Mouse (Mus musculus) liver, embryonic 13.5 days (tissue): ENCODE measurements around the gene Meis1. TPM values are rescaled to one million over a fixed set of nuclear protein-coding genes. Genes with fewer than 3 reads are reported as not detected.
A peak's percentile ranks its signal among the peaks of the same experiment; 100 is the strongest.

Experiments
- ATAC-seq: fragments of 200-750 bp; cut with Nextera tagmentation; 2 replicates; pipeline ENCODE4 v1.8.0; 2017; ENCODE audit warnings: low read depth, mild to moderate bottlenecking, moderate number of reproducible peaks, moderate library complexity
- DNase-seq: peaks from one replicate; pipeline ENCODE4 v3.0.0; 2022
- H3K27ac ChIP-seq: fragments of 300-500 bp; sonication (generic); 2 replicates; pipeline ENCODE4 v1.5.1; 2015; ENCODE audit warnings: moderate library complexity, mild to moderate bottlenecking, inconsistent platforms
- H3K27me3 ChIP-seq: fragments of 300-500 bp; sonication (generic); 2 replicates; pipeline ENCODE4 v1.6.1; 2015; ENCODE audit warnings: mild to moderate bottlenecking, inconsistent platforms
- H3K36me3 ChIP-seq: fragments of 300-500 bp; sonication (generic); 2 replicates; pipeline ENCODE4 v1.6.1; 2015; ENCODE audit warnings: mild to moderate bottlenecking, inconsistent platforms
- H3K4me1 ChIP-seq: fragments of 300-500 bp; sonication (generic); replicated peaks from 2 replicates; pipeline ENCODE4 v1.6.1; 2015; ENCODE audit warnings: inconsistent platforms
- H3K4me2 ChIP-seq: fragments of 300-500 bp; sonication (generic); 2 replicates; pipeline ENCODE4 v1.6.1; 2015; ENCODE audit warnings: inconsistent platforms, mild to moderate bottlenecking, moderate library complexity
- H3K4me3 ChIP-seq: fragments of 300-500 bp; sonication (generic); replicated peaks from 2 replicates; pipeline ENCODE4 v1.5.1; 2015; ENCODE audit warnings: mild to moderate bottlenecking, inconsistent platforms
- H3K9ac ChIP-seq: fragments of 300-500 bp; sonication (generic); 2 replicates; pipeline ENCODE4 v1.6.1; 2015; ENCODE audit warnings: mild to moderate bottlenecking, inconsistent platforms
- H3K9me3 ChIP-seq: fragments of 300-500 bp; sonication (generic); replicated peaks from 2 replicates; pipeline ENCODE4 v1.6.1; 2016; ENCODE audit warnings: inconsistent platforms
- WGBS: fragments of 180-500 bp; shearing (Covaris S2); methylation state at CpG from one replicate; pipeline ENCODE4 v1.1.7; 2015; ENCODE audit not compliant: insufficient replicate concordance; 5-methylcytosine and 5-hydroxymethylcytosine counted together
- polyA plus RNA-seq: library from polyadenylated mRNA; unstranded; fragments of >200 nt; fragmentation: Nextera tagmentation; extraction: Ambion mirVana; gene quantifications from 2 replicates; pipeline ENCODE4 v1.2.1, GENCODE M21; 2015

Gene Meis1
- polyA plus RNA-seq, 1 experiment from 2014 or later = 10.7 TPM

DNA sequence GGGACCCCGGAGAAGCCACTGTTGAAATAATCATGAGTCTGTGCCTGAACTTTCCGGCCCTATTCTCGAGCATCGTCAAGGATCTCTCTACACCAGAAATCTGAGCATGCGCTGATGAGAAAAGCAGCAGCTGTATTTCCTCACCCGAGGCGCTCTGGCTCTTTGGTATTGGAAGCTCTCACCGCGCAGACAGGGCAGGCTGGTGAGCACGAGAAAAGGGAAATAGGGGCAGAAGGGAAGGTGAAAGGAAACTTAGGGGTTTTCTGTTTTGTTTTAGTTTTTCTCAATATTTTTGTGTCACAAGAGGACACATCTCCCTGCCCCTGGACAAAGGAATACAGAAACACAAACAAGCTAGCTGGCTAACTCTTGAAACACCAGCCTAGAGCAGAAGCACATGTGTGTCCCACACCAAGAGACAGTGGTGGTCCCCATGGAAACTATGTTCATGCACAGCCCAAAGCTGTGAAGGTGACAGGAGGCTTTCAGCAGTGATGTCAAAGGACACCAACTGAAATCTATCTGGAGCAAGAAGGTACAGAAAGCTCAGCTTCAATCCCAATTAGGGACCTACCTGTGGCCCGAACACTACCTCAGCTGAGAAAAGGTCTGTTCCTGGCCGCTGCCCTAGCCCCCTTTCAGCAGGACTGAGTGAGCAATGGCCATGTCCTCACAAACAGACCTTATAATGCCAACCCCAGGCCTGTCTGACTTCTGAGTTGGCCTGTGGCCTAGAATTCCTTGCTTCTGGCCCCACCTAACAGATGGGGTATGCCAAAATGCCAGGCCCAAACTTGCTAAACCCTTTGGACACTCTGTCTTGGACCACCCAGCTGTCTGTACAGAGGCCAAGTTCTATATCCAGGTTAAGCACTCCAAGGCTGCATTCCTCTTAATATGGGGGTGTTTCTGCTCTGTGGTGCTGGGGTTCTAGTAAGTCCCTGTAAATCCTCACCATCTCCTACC is 60.7 kb downstream of the Meis1 start:
- ATAC-seq (no peak), DNase-seq (no peak)
- peak overlapping the region; percentile 34; the same call in 1 of the 2 replicates for H3K27ac ChIP-seq
- no peaks in the 10 kb centered on the region for H3K36me3 ChIP-seq
- H3K4me2 ChIP-seq = peak overlapping the region; percentile 32
- no peak overlapping the region for H3K9ac ChIP-seq
- H3K27me3 ChIP-seq = no peaks in the 10 kb centered on the region
- WGBS = 16% methylated on average over 12 of the region's 12 CpGs
- no peak overlapping the region for H3K4me3 ChIP-seq
- H3K4me1 ChIP-seq = peaks cover 37% of the 10 kb centered on the region
- H3K9me3 ChIP-seq = no peaks in the 10 kb centered on the region

GRCm38 (mm10) chr11:18957097-18957804 is 61.5 kb downstream of the Meis1 start:
- H3K4me3 ChIP-seq = no peak overlapping the region

DNA sequence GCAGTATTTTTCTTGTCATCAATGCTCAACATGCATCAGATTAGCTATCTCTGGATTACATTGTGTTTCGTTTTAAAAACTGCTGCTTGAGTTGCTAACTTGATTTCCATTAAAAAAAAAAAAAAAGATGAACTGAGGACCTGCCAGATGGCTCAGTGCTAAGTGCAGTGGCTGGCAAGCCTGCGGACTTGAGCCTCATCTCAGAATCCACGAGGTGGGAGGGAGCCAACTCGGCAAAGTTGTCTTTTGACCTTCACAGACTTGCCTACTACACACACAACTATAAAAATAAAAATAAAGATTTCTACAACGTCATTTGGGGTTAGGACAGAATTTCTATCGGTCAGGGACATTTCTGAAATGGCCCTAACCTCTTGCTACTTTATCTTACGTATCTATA is 62.8 kb downstream of the Meis1 start:
- H3K4me2 ChIP-seq = no peak overlapping the region
- H3K27me3 ChIP-seq = no peaks in the 10 kb centered on the region
- no peak overlapping the region for H3K27ac ChIP-seq
- no peak overlapping the region for H3K9ac ChIP-seq
- DNase-seq (no peak), ATAC-seq (no peak)
- H3K4me3 ChIP-seq = no peak overlapping the region
- no peaks in the 10 kb centered on the region for H3K9me3 ChIP-seq
- H3K36me3 ChIP-seq = no peaks in the 10 kb centered on the region
- WGBS = 61% methylated on average over 7 of the region's 7 CpGs
- peaks cover 26% of the 10 kb centered on the region for H3K4me1 ChIP-seq

More at GRCm38 (mm10) chr11:18957097-18957804, 61.5 kb downstream of the Meis1 start:
- H3K4me2 ChIP-seq = peak overlapping the region; percentile 32
- H3K36me3 ChIP-seq = no peaks in the 10 kb centered on the region
- peaks cover 33% of the 10 kb centered on the region for H3K4me1 ChIP-seq
- no peaks in the 10 kb centered on the region for H3K27me3 ChIP-seq
- 8% methylated on average over 12 of the region's 12 CpGs for WGBS
- H3K9ac ChIP-seq = no peak overlapping the region
- DNase-seq (no peak), ATAC-seq (peak; percentile 55; the same call in 1 of the 2 replicates)
- H3K27ac ChIP-seq = peak overlapping the region; percentile 32
- H3K9me3 ChIP-seq = no peaks in the 10 kb centered on the region

DNA sequence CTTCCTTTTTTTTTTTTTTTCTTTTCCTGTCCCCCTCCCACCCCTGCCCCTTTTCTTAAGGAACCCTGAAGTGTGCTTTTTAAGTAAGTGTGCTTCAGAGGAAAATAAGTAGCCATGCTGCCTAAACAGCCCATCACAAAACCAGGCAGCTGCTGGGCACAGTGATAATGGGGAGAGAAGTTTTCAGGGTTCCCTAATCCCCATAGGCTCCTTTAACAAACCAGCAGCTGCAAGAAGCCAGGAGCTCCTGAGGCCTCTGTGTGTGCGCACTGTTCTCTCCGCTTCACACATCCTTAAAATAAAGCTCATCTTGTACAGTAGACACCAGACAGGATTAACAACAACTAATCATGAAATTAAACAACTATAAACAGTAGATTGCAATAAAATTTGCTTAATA is 63.9 kb downstream of the Meis1 start:
- Histone ChIP-seq H3K36me3 (no peaks in the 10 kb centered on the region), H3K27me3 (no peaks in the 10 kb centered on the region), H3K4me3 (no peak overlapping the region), H3K9ac (no peak overlapping the region), H3K4me1 (peaks cover 26% of the 10 kb centered on the region), H3K9me3 (no peaks in the 10 kb centered on the region), H3K4me2 (no peak overlapping the region), H3K27ac (no peak overlapping the region)
- DNase-seq (no peak), ATAC-seq (no peak)
- WGBS = 82% methylated on average over 2 of the region's 2 CpGs

- 74% methylated on average over 7 of the region's 7 CpGs for WGBS
- Histone ChIP-seq H3K4me3 (no peak overlapping the region), H3K36me3 (no peaks in the 10 kb centered on the region), H3K27ac (no peak overlapping the region), H3K4me1 (peaks cover 33% of the 10 kb centered on the region), H3K9me3 (no peaks in the 10 kb centered on the region), H3K27me3 (no peaks in the 10 kb centered on the region), H3K9ac (no peak overlapping the region), H3K4me2 (no peak overlapping the region)
- DNase-seq = no peak
- no peak for ATAC-seq
Measured at GRCm38 (mm10) chr11:18953892-18954291, 64.9 kb downstream of the Meis1 start.

- Histone ChIP-seq H3K36me3 (no peaks in the 10 kb centered on the region), H3K4me2 (no peak overlapping the region), H3K4me3 (no peak overlapping the region), H3K27me3 (no peaks in the 10 kb centered on the region), H3K4me1 (peaks cover 25% of the 10 kb centered on the region), H3K9ac (no peak overlapping the region), H3K9me3 (no peaks in the 10 kb centered on the region), H3K27ac (no peak overlapping the region)
- ATAC-seq (0 out of 2 replicates have a peak, but pooled peaks have one; percentile 41), DNase-seq (no peak)
- WGBS = 27% methylated on average over 13 of the region's 13 CpGs
Measured at GRCm38 (mm10) chr11:18948600-18949295, 70.0 kb downstream of the Meis1 start.

DNA sequence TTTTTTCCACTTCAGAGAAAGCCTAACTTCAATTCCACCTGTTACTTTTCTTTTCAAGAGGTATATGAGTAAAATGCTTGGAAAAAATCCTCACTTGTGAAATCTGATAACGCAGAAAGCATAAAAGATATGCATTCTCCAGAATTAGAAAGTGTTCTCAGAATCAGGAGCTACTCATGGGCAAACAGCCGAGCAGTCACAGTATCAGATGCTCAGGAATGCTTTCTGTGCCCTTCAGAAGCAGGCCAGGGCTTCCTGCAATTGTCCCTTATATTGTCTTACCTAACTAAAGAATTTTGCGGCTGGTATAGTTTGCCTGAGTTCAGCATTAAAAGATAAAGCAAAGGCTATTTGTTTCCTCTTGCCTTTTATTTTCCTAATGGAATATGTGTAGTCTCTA is 71.4 kb downstream of the Meis1 start:
- Histone ChIP-seq H3K9me3 (no peaks in the 10 kb centered on the region), H3K9ac (no peak overlapping the region), H3K4me3 (no peak overlapping the region), H3K4me2 (no peak overlapping the region), H3K36me3 (no peaks in the 10 kb centered on the region), H3K27ac (no peak overlapping the region), H3K27me3 (no peaks in the 10 kb centered on the region), H3K4me1 (peaks cover 29% of the 10 kb centered on the region)
- ATAC-seq = no peak
- 47% methylated on average over 3 of the region's 3 CpGs for WGBS
- DNase-seq = no peak

DNA sequence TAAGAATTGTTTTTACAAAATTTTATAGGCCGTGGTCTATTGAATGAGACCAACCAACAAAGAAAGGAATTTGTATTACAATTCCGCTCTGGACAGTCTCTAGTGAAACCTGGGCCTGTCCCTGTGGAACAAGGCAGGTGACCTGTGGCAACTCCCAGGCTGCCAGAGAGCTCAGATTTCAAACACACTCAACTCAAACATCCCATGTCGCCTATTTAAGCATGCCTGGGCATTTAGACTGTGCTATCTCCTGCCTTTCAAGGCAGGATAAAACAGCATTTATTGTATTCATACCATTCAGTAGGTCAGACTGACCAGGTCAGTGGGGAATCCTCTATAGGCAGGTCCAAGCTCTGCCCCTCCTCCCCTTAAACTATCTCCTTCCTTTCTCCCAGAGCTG is 73.0 kb downstream of the Meis1 start:
- 52% methylated on average over 3 of the region's 3 CpGs for WGBS

DNA sequence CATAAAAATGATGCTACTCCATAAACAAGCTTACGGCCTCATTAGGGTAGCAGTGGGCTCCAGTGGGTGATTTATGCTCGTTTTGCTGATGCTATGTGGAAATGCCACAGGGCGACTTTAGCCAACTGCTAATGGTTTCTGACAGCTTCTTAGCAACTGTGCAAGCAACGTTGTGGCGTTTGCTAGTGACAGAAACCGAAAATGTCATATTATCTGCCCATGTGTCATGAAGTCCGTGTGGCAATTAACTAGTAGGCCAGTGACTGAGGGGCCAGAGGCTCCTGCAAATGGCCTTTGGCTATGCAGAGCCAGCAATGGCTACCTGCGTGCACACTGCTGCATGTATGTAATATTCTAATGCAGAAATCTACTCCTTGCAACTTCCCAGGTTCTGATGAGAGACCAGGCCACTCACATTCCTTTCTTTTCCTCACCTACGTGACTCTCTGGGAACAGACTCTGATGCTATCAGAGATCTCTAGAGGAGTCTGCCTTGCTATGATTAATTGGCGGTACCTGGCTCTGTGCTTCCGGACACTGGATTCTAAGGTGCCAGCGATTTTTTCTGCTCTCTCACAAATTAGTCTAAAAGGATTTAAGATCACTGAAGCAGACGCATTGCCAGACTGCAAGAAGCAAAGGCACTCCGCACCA is 73.7 kb downstream of the Meis1 start:
- no peaks in the 10 kb centered on the region for H3K9me3 ChIP-seq
- H3K4me1 ChIP-seq = peaks cover 29% of the 10 kb centered on the region
- 62% methylated on average over 14 of the region's 14 CpGs for WGBS
- no peaks in the 10 kb centered on the region for H3K27me3 ChIP-seq
- H3K4me3 ChIP-seq = no peak overlapping the region
- no peak overlapping the region for H3K9ac ChIP-seq
- H3K4me2 ChIP-seq = no peak overlapping the region
- ATAC-seq = no peak
- no peaks in the 10 kb centered on the region for H3K36me3 ChIP-seq
- H3K27ac ChIP-seq = no peak overlapping the region
- DNase-seq = no peak

More for the DNA sequence above, 73.0 kb downstream of the Meis1 start:
- Histone ChIP-seq H3K36me3 (no peaks in the 10 kb centered on the region), H3K4me3 (no peak overlapping the region), H3K27me3 (no peaks in the 10 kb centered on the region), H3K9me3 (no peaks in the 10 kb centered on the region), H3K4me1 (peaks cover 29% of the 10 kb centered on the region), H3K27ac (no peak overlapping the region), H3K4me2 (no peak overlapping the region), H3K9ac (no peak overlapping the region)
- no peak for DNase-seq
- ATAC-seq = no peak

DNA sequence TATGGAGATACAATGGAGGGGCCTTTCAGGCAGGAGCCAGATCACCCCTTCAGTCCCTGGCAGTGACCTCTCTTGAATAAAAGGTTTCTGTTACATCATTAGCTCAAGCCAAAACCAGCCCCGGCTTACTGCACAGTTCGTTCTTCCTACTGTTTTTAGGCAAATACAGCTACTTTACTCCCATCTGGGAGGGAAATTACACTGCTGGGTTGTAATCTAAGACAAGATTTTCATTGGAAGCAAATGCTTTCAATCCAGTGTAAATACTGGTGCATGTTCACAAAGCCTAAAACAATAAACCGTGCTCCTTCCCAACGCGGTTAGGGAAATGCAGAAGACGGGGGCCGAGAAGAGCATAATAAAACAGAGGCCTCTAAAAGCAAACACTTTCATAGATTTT is 74.6 kb downstream of the Meis1 start:
- H3K27me3 ChIP-seq = no peaks in the 10 kb centered on the region

GRCm38 (mm10) chr11:18942990-18943389 is 75.8 kb downstream of the Meis1 start:
- H3K36me3 ChIP-seq = no peaks in the 10 kb centered on the region
- H3K9ac ChIP-seq = no peak overlapping the region
- H3K4me3 ChIP-seq = no peak overlapping the region
- H3K27ac ChIP-seq = no peak overlapping the region
- H3K4me2 ChIP-seq = no peak overlapping the region
- ATAC-seq (no peak), DNase-seq (no peak)
- no peaks in the 10 kb centered on the region for H3K9me3 ChIP-seq
- H3K4me1 ChIP-seq = peaks cover 16% of the 10 kb centered on the region
- 29% methylated on average over 2 of the region's 2 CpGs for WGBS
- no peaks in the 10 kb centered on the region for H3K27me3 ChIP-seq

More for the DNA sequence above, 74.6 kb downstream of the Meis1 start:
- H3K4me2 ChIP-seq = no peak overlapping the region
- WGBS = 75% methylated on average over 7 of the region's 7 CpGs
- H3K4me1 ChIP-seq = peaks cover 26% of the 10 kb centered on the region
- H3K9ac ChIP-seq = no peak overlapping the region
- no peaks in the 10 kb centered on the region for H3K36me3 ChIP-seq
- no peaks in the 10 kb centered on the region for H3K9me3 ChIP-seq
- no peak overlapping the region for H3K27ac ChIP-seq
- no peak for DNase-seq
- ATAC-seq = no peak
- H3K4me3 ChIP-seq = no peak overlapping the region
